Mouse (Mus musculus): ENCODE results near the gene Iqsec1. TPM values are rescaled to one million over a fixed set of nuclear protein-coding genes. Genes with fewer than 3 reads are reported as not detected.
"Not testable (repeated sequence)": the region's sequence is repeated elsewhere in the genome, so short reads cannot be mapped to it uniquely, and the experiment has no call there.

Iqsec1 gene
- total RNA-seq, 2 experiments from 2014 or later = 137 to 174 TPM

DNA sequence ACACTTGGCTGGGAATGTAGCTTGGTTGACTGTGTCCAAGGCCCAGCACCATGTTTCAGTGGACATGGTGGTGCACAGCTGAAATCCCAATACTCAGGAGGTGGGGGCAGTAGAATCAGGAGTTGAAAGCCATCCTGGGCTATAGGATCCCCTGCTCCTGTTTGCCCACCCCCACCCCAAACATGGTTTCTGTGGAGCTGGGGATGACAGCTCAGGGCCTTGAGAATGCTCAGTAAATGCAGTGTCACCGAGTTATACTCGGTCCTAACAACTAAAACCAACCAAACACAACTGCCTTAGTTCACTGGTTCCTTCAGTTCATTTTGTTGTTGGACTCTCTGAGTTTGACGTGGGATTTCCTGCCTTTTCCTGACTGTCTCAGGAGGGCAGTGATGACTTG lies 345.4 kb downstream of the Iqsec1 start:
- intact Hi-C loops (cut with DNase I) = no loop called here
- no peak for DNase-seq

DNA sequence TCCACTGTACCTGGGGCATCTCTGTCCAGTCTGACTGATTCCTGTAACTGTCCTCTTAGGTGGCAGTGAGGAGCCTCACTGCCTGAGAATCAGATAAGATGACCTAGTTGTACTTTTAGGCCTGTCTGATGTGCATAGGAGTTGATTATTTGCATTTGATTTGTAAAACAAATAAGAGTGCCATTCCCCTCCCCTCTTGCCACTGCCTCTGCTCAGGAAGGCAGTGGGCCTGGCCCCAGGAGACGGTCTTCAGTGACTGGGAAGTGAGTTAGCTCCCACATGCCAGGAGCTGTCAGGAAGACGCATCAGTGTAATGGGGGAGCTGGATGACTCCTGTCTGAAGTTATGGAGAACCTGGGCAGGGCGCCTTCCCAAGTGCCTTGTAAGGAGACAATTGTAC lies 352.9 kb downstream of the Iqsec1 start:
- intact Hi-C loops (cut with DNase I) = no loop called here
- DNase-seq = no peak

DNA sequence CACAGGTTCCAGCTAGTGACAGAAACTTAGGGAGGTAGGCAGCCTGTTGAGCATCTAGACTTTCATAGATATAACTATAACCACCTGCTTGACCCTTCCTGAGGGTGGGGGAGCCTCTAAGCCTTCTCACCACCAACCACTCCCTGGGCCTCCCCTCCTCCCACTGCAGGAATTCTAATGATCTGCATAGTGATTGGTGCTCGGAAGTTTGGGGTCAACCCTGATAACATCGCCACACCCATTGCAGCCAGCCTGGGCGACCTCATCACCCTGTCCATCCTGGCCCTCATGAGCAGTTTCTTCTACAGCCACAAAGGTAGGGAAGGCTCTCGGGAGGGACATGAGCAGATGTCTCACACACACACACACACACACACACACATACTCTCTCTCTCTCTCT lies 353.4 kb downstream of the Iqsec1 start:
- DNase-seq = no peak
- intact Hi-C loops (cut with DNase I) = no loop called here

DNA sequence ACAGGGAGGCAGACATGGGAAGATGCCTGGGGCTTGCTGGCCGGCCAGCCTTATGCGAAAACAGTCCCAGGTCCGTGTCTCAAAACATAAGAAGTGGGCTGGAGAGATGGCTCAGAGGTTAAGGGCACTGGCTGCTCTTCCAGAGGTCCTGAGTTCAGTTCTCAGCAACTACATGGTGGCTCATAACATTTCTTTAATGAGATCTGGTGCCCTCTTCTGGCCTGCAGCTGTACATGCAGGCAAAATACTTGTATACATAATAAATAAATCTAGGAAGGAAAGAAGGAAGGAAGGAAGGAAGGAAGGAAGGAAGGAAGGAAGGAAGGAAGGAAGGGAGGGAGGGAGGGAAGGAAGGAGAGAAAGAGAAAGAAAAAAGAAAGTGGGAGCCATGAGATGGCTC lies 356.0 kb downstream of the Iqsec1 start:
- intact Hi-C loops (cut with DNase I); DNase-seq: not testable (repeated sequence)

DNA sequence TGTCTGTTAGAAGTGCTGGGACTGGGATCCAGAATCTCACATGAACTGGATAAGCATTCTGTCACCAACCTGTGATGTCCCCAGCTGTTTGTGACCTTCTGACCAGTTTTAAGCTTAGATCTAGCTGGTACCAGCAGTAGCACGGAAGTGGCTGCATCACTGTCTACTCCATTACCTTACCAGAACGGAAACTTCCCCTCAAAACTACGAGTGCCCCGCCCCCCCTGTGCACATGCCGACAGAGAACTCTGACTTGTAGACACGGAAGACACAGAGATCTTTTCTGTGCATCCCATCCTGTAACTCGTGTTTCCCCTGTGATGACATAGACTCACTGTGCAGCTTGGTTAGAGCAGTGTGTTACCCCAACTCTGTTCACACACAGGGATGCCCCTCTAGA lies 358.1 kb downstream of the Iqsec1 start:
- no peak for DNase-seq
- intact Hi-C loops (cut with DNase I) = no loop called here

DNA sequence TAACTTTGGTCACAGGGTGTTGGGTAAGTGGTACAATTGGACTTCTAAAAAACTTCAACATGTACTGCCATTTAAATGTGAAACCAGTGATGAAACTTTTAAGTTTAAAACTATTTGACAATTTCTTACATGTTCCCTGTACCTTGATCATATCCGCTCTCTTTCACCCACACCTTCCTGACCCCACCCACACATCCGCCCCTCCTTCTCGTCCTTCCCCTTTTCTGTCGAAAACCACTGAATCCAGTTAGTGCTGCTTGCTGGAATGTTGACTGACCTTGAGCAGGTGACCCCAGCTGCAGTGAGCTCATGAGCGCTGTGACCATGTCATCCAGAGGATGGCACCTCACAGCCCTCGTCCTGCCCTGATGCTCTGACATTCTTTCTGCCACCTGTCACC lies 359.0 kb downstream of the Iqsec1 start:
- DNase-seq = no peak
- intact Hi-C loops (cut with DNase I) = no loop called here

DNA sequence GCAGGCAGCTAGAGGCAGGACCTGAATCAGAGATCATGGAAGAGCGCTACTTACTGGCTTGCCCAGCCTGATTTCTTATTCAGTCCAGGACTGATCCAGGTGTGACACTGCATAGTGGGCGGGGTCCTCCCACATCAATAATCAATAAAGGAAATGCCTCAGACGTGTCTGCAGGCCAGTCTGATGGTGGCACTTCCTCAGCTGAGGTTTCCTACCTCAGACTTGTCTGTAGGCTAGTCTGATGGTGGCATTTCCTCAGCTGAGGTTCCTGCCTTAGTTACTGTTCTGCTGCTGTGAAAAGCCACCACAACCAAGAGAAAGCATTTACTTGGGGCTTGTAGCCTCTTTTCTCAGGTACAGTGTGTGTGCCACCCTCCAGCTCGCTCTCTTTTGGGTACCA lies 360.9 kb downstream of the Iqsec1 start:
- DNase-seq = no peak
- intact Hi-C loops (cut with DNase I) = no loop called here

DNA sequence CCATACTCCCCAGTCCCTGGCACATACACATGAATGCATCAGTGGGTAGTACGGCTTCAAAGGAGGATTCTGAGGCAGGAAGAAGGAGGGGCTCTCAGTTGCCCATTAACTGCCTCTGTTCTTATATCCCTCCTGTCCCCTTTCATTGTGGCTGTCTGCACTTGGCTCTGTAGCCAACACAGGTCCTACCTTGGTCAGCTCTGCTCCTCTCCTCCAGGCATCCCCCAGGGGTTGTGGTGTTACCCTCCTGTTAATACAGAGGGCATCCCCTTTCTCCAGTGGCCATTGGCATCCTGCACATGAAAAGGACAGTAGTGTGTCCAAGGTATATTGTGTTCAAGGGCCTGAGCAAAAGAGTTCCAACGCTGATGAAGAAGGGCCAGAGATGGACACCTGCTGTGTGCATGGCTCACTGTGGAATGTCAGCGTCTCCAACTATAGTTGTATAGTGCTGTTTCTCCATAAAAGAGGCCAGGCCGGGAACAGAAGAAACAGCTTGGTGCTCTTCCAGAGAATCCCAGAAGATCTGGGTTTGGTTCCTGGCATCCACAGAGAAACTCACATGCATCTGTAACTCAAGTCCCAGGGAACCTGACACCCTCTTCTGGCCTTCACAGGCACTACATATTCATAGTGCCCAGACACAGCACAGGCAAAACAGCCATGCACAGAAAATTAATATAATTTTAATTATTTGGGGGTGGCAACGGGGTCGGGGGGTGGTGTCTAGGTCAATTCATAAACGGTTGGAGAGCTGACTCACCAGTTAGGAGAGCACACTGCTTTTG lies 363.1 kb downstream of the Iqsec1 start:
- intact Hi-C loops (cut with DNase I) = no loop called here
- no peak for DNase-seq

DNA sequence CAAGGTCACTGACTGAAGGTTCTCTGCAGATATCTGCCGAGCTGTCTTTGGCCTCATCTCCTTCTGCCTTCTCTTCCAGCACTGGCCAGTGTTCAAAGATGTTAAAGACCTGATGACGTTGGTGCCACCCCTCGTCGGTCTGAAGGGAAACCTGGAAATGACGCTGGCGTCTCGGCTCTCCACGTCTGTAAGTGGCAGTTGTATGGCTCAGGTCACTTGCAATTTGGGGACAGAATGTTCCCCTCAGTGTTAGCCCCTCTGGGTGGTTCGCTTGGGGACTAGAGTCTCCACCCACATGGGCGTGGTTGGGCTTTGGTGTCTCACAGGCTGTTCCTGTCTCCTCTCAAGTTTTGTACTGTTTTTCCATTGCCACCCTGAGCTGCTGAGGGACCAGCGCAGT lies 363.8 kb downstream of the Iqsec1 start:
- intact Hi-C loops (cut with DNase I) = no loop called here
- DNase-seq = no peak

DNA sequence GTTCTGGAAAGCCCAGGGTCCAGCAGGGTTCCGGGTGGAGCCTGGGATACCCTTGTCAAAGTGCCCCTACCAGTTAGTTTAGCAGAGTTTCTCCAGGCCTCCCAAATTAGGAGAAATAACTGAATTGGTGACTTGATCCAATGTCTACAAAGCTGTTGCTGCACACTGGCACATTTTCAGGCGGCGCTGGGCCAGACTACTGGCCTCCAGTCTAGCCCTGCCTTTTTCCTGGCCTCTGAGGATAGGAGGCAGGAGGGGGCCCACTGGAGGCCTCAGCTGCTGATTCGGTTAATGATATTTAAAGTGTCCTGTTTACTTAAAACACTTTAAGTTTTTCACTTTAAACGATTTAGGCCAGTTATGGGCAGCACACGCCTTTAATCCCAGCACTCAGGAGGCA lies 364.3 kb downstream of the Iqsec1 start:
- peak; percentile 47 for DNase-seq
- intact Hi-C loops (cut with DNase I) = no loop called here

DNA sequence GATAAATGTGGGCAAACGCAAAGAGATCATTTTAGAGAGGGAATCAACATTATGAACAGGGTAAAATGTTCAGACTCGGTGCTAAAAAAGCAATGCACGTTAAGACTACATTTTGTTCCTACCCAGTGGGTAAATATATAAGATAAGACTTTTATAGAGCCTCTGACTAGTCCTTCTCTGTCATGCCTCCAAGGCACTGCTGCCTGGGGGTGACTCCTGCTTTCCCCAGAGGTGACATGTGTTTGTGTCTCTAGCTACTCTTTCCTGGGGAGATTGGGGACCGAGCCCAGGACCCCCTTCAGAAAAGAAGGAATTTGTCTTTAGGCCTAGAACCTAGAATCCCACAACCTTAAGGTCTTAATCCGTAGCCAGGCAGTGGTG lies 365.0 kb downstream of the Iqsec1 start:
- intact Hi-C loops (cut with DNase I) = no loop called here
- no peak for DNase-seq

DNA sequence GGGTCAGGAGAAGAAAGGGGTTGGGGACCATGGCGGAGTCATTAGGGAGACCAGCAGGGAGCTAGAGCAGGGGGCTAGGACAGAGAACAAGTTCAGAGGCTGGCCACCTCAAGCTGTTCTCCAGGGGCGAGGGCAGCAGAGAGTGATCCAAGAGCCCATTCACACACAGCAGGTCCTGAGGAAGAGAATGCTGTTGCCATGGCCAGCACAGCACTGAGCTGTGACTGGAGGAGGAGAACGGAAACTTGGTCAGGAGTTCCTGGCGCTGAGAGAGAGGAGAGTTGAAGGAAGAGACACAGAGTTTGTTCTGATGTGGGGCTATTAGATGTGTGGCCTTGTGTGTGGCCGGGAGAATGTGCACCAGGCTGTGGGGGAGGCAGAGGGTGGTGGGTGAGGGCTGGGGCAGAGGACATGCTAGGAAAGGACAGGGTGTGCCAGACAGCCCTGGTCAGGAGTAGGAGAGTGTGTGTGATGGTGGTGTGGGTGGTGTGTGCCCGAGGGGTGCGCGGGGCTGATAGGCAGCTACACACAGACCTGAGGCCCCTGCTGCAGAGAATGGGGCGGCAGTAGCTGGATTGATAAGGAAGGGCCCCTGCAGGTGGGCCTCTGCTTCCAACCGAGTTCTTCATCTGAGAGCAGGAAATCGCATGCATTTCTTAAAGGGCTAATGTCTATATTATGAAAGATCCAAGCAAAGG lies 365.6 kb downstream of the Iqsec1 start:
- intact Hi-C loops (cut with DNase I) = no loop called here
- no peak for DNase-seq

DNA sequence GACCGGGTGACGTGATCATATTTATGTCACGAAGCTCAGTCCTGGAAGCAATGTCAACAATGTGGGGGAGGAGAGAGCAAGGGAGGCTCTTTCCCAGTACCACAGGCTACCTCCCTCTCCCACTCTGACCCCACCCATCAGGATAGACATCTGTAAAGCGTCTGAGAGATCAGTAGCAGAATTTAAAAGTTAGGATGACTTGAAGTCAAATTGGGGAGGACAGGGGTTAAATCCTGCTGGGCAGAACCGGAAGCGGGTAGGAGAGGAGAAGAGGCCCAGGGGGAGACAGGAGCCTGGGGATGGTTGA lies 366.9 kb downstream of the Iqsec1 start:
- no peak for DNase-seq
- intact Hi-C loops (cut with DNase I) = no loop called here

DNA sequence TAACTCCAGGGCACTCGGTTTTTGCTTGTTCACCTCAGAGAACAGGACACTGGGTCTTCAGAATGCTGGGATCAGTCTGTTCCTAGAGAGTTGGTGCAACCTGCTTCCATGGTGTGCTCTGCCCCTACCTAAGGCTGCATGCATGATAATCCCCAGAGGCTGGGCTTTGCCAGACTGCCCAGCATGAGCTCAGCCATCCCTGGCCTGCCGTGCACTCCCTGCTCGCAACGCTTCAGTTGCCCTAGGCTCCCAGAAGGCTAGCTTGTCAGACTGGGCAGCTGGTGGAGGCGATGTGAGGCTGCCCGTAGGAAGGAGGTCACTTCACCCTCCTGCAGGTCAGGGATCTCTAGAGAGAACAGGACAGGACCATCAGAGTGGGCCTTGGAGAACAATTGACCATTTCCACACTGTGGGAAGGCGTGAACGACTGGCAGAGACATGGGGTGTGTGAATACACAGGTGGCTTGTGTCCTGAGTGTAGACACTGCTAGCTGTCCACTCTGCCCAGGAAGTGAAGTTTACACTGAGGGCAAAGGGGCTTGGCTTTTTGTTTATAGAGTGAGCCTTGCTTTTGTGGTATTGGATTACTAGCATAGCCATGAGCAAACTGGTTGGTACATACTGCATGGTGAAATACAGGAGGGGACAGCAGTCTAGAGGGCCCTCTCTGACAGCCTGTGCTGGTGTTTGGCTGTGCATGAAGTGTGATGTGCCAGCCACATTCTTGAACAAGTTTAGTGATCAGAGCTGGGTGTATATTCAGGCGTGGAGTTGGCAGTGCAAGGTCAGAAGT lies 367.5 kb downstream of the Iqsec1 start:
- no peak for DNase-seq
- intact Hi-C loops (cut with DNase I) = no loop called here

DNA sequence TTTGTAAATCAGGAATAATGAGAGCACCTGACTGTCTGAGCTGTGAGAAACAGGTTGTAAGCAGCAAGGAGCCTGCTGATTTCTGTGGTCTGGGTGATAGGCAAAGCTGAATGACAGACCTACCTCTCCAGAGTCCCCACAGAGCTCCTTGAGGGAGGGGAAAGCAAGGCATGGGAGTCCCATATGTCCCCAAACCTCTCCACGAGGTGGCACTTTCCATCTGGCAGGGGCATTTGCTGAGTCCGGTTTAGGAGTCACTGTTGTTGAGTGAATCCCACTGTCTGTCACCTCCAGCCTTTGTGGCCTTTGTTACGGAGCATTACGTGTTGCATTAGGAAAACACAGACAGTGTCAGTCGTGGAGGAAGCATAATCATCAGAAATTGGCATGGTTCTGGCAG lies 368.5 kb downstream of the Iqsec1 start:
- no peak for DNase-seq
- intact Hi-C loops (cut with DNase I) = no loop called here

DNA sequence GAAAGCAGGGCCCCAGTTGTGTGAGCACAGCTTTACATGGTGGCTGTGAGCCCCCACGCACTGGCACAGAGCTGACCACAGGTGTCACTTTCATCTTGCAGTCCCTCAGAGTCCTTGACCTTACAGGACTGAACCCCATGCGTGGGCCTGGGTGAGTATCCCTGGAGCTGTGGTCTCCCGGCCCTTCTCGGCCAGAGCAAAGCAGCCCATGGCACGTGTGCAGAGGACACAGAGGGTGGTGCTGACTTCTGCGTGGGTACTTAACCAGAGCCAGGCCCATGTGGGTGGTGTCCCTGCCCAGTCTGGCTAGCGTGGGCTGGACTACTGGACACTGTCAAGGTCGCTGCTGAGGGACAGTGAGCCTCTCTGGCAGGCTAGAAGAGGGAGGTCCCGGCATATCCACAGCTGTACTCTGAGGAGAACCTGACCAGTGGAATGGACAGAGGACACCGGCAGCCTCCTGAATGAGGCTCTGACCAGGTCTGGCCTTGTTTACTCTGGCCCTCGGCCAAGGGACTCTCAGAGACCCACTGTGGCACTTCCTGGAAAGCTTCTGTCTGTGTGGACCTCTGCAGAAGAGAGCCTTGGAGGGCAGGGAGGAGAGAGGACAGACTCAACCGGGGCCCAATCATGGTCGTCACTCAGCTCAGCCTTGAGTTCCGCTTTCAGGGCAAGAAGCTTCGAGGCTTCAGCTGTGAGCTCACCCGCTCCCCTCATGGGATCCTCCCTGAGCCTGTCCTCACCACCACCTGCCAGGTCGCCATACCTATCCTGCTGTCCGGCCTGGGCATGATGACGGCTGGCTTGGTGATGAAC lies 369.5 kb downstream of the Iqsec1 start:
- no peak for DNase-seq

DNA sequence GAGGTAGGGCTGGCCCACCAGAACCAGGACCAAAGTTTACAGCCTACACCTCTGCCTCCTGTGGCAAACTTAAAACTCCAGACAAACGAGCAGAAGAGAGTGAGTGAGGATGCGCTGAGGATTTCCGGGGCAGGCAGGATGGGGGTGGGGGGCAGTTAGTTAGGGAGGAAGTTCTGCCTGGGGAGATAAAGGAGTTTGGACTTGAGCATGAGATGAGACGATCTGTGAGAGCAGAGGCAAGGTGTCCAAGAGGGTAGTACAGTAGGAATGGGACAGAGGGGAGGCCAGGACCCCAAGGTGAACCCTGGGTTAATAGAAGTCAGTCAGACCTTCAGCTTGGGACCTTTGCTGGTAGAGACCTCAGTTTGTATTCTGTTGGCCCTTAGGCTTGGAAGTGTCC lies 370.2 kb downstream of the Iqsec1 start:
- intact Hi-C loops (cut with DNase I) = no loop called here
- no peak for DNase-seq

More for the DNA sequence above, 369.5 kb downstream of the Iqsec1 start:
- intact Hi-C loops (cut with DNase I) = no loop called here

DNA sequence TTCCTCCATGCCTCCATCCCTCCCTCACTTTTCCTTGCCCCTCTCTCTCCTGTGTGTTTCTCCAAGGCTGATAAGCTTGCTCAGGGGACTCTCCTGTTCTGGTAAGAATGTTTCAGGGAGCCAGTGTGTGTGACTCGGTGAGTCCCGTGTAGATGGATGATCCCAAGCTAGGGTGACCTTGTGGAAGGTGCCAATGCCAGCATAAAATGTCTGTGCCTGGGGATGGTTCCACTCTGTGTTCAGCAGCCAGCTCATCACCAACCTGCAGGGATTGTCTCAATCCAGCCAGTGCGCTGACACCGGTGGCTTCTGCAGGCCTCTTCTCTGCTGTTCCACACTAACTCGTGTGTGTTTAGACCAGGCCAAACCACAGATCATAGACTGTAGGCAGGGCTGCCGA lies 372.0 kb downstream of the Iqsec1 start:
- intact Hi-C loops (cut with DNase I) = no loop called here
- DNase-seq = no peak

DNA sequence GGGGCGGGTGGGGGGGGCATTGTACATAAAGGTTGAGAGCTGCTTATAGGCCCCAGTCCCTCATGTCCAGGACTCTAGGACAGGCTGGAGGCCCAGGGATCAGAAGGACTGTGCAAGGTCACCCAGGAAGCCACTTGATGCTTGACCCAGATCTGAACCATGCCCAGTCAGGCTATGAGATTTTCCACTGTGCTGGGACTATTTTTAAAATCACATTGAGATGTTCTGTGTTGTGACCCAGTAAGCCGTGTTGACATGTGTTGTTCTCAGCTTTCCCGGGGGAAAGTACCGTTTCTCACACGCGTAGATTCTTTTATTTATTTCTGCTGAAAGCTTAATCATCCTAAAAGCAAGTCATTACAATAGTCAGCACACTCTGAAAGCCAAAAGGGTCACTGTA lies 372.5 kb downstream of the Iqsec1 start:
- no peak for DNase-seq
- intact Hi-C loops (cut with DNase I) = no loop called here

DNA sequence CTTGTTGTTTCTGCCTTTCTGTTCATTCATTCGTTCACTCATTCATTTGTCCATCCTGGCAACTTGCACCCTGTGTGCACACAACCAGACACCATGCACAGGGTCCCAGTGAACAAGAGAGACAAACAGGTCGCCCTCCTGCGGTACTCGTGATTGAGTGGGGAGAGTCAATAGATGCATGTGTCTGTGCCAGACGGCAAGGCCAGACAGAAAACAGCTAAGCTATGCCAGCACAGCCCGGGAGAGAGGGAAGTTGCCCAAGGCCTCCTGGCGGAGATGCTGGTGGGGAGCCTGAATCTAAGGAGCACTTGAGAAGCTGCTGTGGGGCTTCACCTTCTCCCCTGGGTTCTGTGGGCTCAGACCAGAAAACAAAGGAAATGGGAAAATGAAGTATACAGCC lies 373.1 kb downstream of the Iqsec1 start:
- DNase-seq = peak; percentile 24
- intact Hi-C loops (cut with DNase I) = no loop called here

DNA sequence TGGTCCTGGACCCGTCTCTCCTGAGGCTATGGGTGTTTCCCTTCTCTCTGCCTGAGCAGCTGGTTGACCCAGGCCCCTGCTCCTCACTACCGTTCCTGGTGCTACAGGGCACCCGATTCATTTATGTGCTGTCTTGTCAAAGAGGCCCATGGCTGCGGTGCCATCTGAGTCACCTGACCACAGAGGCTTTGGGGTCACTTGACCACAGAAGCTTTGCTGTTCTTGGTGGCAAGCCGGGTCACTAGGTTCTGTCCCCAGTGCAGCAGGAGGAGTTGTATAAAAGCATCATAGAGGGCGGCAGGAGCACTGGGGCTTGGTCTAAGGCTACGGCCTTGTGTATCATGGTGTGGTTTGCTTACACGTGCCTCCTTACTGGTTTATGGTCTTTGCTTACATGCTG lies 375.2 kb downstream of the Iqsec1 start:
- no peak for DNase-seq
- intact Hi-C loops (cut with DNase I) = no loop called here
